Mouse (Mus musculus): ENCODE results near the gene Sumo1. TPM values are rescaled to one million over a fixed set of nuclear protein-coding genes. Genes with fewer than 3 reads are reported as not detected.

The Sumo1 gene
- polyA plus RNA-seq, 1 experiment from 2014 or later: 395 TPM

GRCm38 (mm10) chr1:59607071-59607470 lies 63.6 kb downstream of the Sumo1 start:
- H3K27ac ChIP-seq: no peak overlapping the region
- H3K4me2 ChIP-seq: no peak overlapping the region
- H3K36me3 ChIP-seq: no peaks in the 10 kb centered on the region
- H3K4me3 ChIP-seq (replicated peaks): no peak overlapping the region
- no peak overlapping the region for H3K9ac ChIP-seq
- H3K27me3 ChIP-seq: no peaks in the 10 kb centered on the region
- 67% methylated on average over 7 of the region's 7 CpGs for WGBS
- no peaks in the 10 kb centered on the region for H3K9me3 ChIP-seq (replicated peaks)
- peaks cover 22% of the 10 kb centered on the region for H3K4me1 ChIP-seq
- ATAC-seq (replicated peaks; ENCODE audit: low FRiP score): no peak

- H3K9ac ChIP-seq: no peak overlapping the region
- peaks cover 22% of the 10 kb centered on the region for H3K4me1 ChIP-seq
- H3K4me2 ChIP-seq: no peak overlapping the region
- no peaks in the 10 kb centered on the region for H3K36me3 ChIP-seq
- no peaks in the 10 kb centered on the region for H3K27me3 ChIP-seq
- no peak overlapping the region for H3K27ac ChIP-seq
- no peak overlapping the region for H3K4me3 ChIP-seq (replicated peaks)
- WGBS: 91% methylated on average over 13 of the region's 13 CpGs
- no peaks in the 10 kb centered on the region for H3K9me3 ChIP-seq (replicated peaks)
- no peak for ATAC-seq (replicated peaks; ENCODE audit: low FRiP score)
These were observed 64.2 kb downstream of the Sumo1 start for GRCm38 (mm10) chr1:59606479-59606878.

- H3K4me1 ChIP-seq: peaks cover 13% of the 10 kb centered on the region
- 0 out of 2 replicates have a peak, but pooled peaks have one; percentile 52 for ATAC-seq (replicated peaks; ENCODE audit: low FRiP score)
- WGBS: 30% methylated on average over 11 of the region's 11 CpGs
These were observed 66.7 kb downstream of the Sumo1 start for GRCm38 (mm10) chr1:59603893-59604292.

GRCm38 (mm10) chr1:59603417-59603712 lies 67.3 kb downstream of the Sumo1 start:
- Histone ChIP-seq H3K4me2 (no peak overlapping the region), H3K36me3 (no peaks in the 10 kb centered on the region), H3K27me3 (no peaks in the 10 kb centered on the region), H3K4me3 (replicated peaks) (no peak overlapping the region), H3K4me1 (peaks cover 11% of the 10 kb centered on the region), H3K27ac (no peak overlapping the region), H3K9ac (no peak overlapping the region), H3K9me3 (replicated peaks) (no peaks in the 10 kb centered on the region)
- ATAC-seq (replicated peaks; ENCODE audit: low FRiP score): no peak
- WGBS: 87% methylated on average over 2 of the region's 2 CpGs

More at GRCm38 (mm10) chr1:59603893-59604292, 66.7 kb downstream of the Sumo1 start:
- Histone ChIP-seq H3K9ac (no peak overlapping the region), H3K4me2 (peak overlapping the region; percentile 36; the same call in 1 of the 2 replicates), H3K9me3 (replicated peaks) (no peaks in the 10 kb centered on the region), H3K27me3 (no peaks in the 10 kb centered on the region), H3K27ac (no peak overlapping the region), H3K4me3 (replicated peaks) (no peak overlapping the region), H3K36me3 (no peaks in the 10 kb centered on the region)

GRCm38 (mm10) chr1:59602531-59603416 lies 67.9 kb downstream of the Sumo1 start:
- no peak for ATAC-seq (replicated peaks; ENCODE audit: low FRiP score)

GRCm38 (mm10) chr1:59595609-59596008 lies 75.0 kb downstream of the Sumo1 start:
- no peak overlapping the region for H3K9ac ChIP-seq
- H3K36me3 ChIP-seq: no peaks in the 10 kb centered on the region
- no peak overlapping the region for H3K4me3 ChIP-seq (replicated peaks)
- ATAC-seq (replicated peaks; ENCODE audit: low FRiP score): no peak
- H3K4me1 ChIP-seq: peaks cover 34% of the 10 kb centered on the region
- 56% methylated on average over 9 of the region's 9 CpGs for WGBS
- H3K9me3 ChIP-seq (replicated peaks): no peaks in the 10 kb centered on the region
- H3K4me2 ChIP-seq: no peak overlapping the region
- peak overlapping the region; percentile 61; the same call in 1 of the 2 replicates for H3K27ac ChIP-seq
- peaks cover 15% of the 10 kb centered on the region for H3K27me3 ChIP-seq

More at GRCm38 (mm10) chr1:59602531-59603416, 67.9 kb downstream of the Sumo1 start:
- WGBS: 48% methylated on average over 11 of the region's 11 CpGs
- H3K4me1 ChIP-seq: peaks cover 11% of the 10 kb centered on the region
- H3K9ac ChIP-seq: no peak overlapping the region
- no peak overlapping the region for H3K4me2 ChIP-seq
- H3K4me3 ChIP-seq (replicated peaks): no peak overlapping the region
- no peaks in the 10 kb centered on the region for H3K9me3 ChIP-seq (replicated peaks)
- no peaks in the 10 kb centered on the region for H3K27me3 ChIP-seq
- no peaks in the 10 kb centered on the region for H3K36me3 ChIP-seq
- H3K27ac ChIP-seq: no peak overlapping the region

- Histone ChIP-seq H3K27ac (peak overlapping the region; percentile 61), H3K4me2 (no peak overlapping the region), H3K9me3 (replicated peaks) (no peaks in the 10 kb centered on the region), H3K27me3 (peaks cover 15% of the 10 kb centered on the region), H3K4me3 (replicated peaks) (no peak overlapping the region), H3K4me1 (peaks cover 43% of the 10 kb centered on the region), H3K36me3 (no peaks in the 10 kb centered on the region), H3K9ac (no peak overlapping the region)
- WGBS: 40% methylated on average over 11 of the region's 11 CpGs
- ATAC-seq (replicated peaks; ENCODE audit: low FRiP score): peak; percentile 78
These were observed 75.9 kb downstream of the Sumo1 start for GRCm38 (mm10) chr1:59594586-59595266.

- H3K4me1 ChIP-seq: peaks cover 44% of the 10 kb centered on the region
- H3K4me2 ChIP-seq: no peak overlapping the region
- H3K9me3 ChIP-seq (replicated peaks): no peaks in the 10 kb centered on the region
- peaks cover 15% of the 10 kb centered on the region for H3K27me3 ChIP-seq
- H3K36me3 ChIP-seq: no peaks in the 10 kb centered on the region
- no peak overlapping the region for H3K9ac ChIP-seq
- 83% methylated on average over 2 of the region's 2 CpGs for WGBS
- no peak for ATAC-seq (replicated peaks; ENCODE audit: low FRiP score)
- H3K4me3 ChIP-seq (replicated peaks): no peak overlapping the region
- H3K27ac ChIP-seq: no peak overlapping the region
These were observed 77.0 kb downstream of the Sumo1 start for GRCm38 (mm10) chr1:59593622-59594035.

GRCm38 (mm10) chr1:59592876-59593275 lies 77.8 kb downstream of the Sumo1 start:
- Histone ChIP-seq H3K27me3 (peaks cover 15% of the 10 kb centered on the region), H3K4me3 (replicated peaks) (no peak overlapping the region), H3K36me3 (no peaks in the 10 kb centered on the region), H3K9me3 (replicated peaks) (no peaks in the 10 kb centered on the region), H3K9ac (no peak overlapping the region), H3K27ac (no peak overlapping the region), H3K4me2 (peak overlapping the region; percentile 44), H3K4me1 (peaks cover 44% of the 10 kb centered on the region)
- no peak for ATAC-seq (replicated peaks; ENCODE audit: low FRiP score)
- whole genome bisulfite sequencing: 39% methylated on average over 12 of the region's 12 CpGs

- Histone ChIP-seq H3K9me3 (replicated peaks) (no peaks in the 10 kb centered on the region), H3K4me3 (replicated peaks) (peak overlapping the region; percentile 15), H3K36me3 (no peaks in the 10 kb centered on the region), H3K27ac (no peak overlapping the region), H3K4me2 (peak overlapping the region; percentile 44), H3K9ac (0 out of 2 replicates have a peak overlapping the region, but pooled peaks have one; percentile 3), H3K4me1 (peaks cover 44% of the 10 kb centered on the region), H3K27me3 (peaks cover 13% of the 10 kb centered on the region)
- WGBS: 20% methylated on average over 10 of the region's 10 CpGs
- no peak for ATAC-seq (replicated peaks; ENCODE audit: low FRiP score)
These were observed 78.3 kb downstream of the Sumo1 start for GRCm38 (mm10) chr1:59592359-59592758.

- 67% methylated on average over 1 of the region's 1 CpGs for WGBS
- Histone ChIP-seq H3K4me1 (peaks cover 47% of the 10 kb centered on the region), H3K4me2 (no peak overlapping the region), H3K4me3 (replicated peaks) (no peak overlapping the region), H3K27me3 (peaks cover 12% of the 10 kb centered on the region), H3K9me3 (replicated peaks) (no peaks in the 10 kb centered on the region), H3K27ac (no peak overlapping the region), H3K9ac (no peak overlapping the region), H3K36me3 (no peaks in the 10 kb centered on the region)
- ATAC-seq (replicated peaks; ENCODE audit: low FRiP score): no peak
These were observed 81.4 kb downstream of the Sumo1 start for GRCm38 (mm10) chr1:59589271-59589670.

Data from kidney, embryonic 15.5 days (tissue).